Mouse (Mus musculus) forebrain, postnatal 0 days (tissue): ENCODE measurements at regions not wholly inside any gene's neighbourhood (a gene's known extent, or its start where the extent isn't known, plus 50 kb on each side); places are given as distances from the start of the nearest gene placed in this dataset.
A peak's percentile ranks its signal among the peaks of the same experiment; 100 is the strongest.

ENCODE experiments used
- ATAC-seq: fragments of 200-750 bp; cut with Nextera tagmentation; 2 replicates; pipeline ENCODE4 v1.8.0; 2017; ENCODE audit warnings: mild to moderate bottlenecking, moderate library complexity
- DNase-seq: peaks from one replicate; pipeline ENCODE4 v3.0.0-alpha.2; 2015
- H3K27ac ChIP-seq: fragments of 300-500 bp; sonication (generic); 2 replicates; pipeline ENCODE4 v1.5.1; 2014; ENCODE audit warnings: low read depth, mild to moderate bottlenecking, antibody characterized with exemption, low read length, moderate library complexity, mixed read lengths
- H3K27me3 ChIP-seq: fragments of 300-500 bp; sonication (generic); 2 replicates; pipeline ENCODE4 v1.6.1; 2014; ENCODE audit warnings: mild to moderate bottlenecking, low read length, mixed read lengths; ENCODE audit not compliant: insufficient read depth
- H3K36me3 ChIP-seq: fragments of 300-500 bp; sonication (generic); 2 replicates; pipeline ENCODE4 v1.6.1; 2014; ENCODE audit warnings: mild to moderate bottlenecking, moderate library complexity; ENCODE audit not compliant: insufficient read depth
- H3K4me1 ChIP-seq: fragments of 300-500 bp; sonication (generic); 2 replicates; pipeline ENCODE4 v1.6.1; 2014; ENCODE audit warnings: antibody characterized with exemption; ENCODE audit not compliant: insufficient read depth
- H3K4me2 ChIP-seq: fragments of 300-500 bp; sonication (generic); 2 replicates; pipeline ENCODE4 v1.6.1; 2014; ENCODE audit warnings: low read depth, mild to moderate bottlenecking, moderate library complexity
- H3K4me3 ChIP-seq: fragments of 300-500 bp; sonication (generic); 2 replicates; pipeline ENCODE4 v1.5.1; 2014; ENCODE audit warnings: low read depth, low read length, mixed read lengths
- H3K9ac ChIP-seq: fragments of 300-500 bp; sonication (generic); 2 replicates; pipeline ENCODE4 v1.6.1; 2014; ENCODE audit warnings: mild to moderate bottlenecking
- H3K9me3 ChIP-seq: fragments of 300-500 bp; sonication (generic); 2 replicates; pipeline ENCODE4 v1.6.1; 2016; ENCODE audit warnings: low read length
- CTCF ChIP-seq: sonication (generic); IDR thresholded peaks from 2 replicates; pipeline ENCODE4 v1.5.1; 2016; ENCODE audit warnings: antibody characterized with exemption, control low read depth, low read depth
- WGBS: fragments of 180-500 bp; shearing (Covaris S2); extraction: QIAGEN DNeasy Blood & Tissue Kit; methylation state at CpG from one replicate; pipeline ENCODE4 v1.1.7; 2014; 5-methylcytosine and 5-hydroxymethylcytosine counted together

GRCm38 (mm10) chr5:4664488-4664887, 93.3 kb downstream of the Fzd1 start:
- no peak for DNase-seq
- Histone ChIP-seq H3K4me1 (peaks cover 3% of the 10 kb centered on the region; the same call in 1 of the 2 replicates), H3K4me2 (no peak overlapping the region), H3K27me3 (no peaks in the 10 kb centered on the region), H3K9ac (no peak overlapping the region), H3K9me3 (no peaks in the 10 kb centered on the region), H3K4me3 (no peak overlapping the region), H3K27ac (no peak overlapping the region), H3K36me3 (no peaks in the 10 kb centered on the region)
- WGBS: 66% methylated on average over 10 of the region's 10 CpGs
- no peak for ATAC-seq
- no peak for TF ChIP-seq CTCF

- Histone ChIP-seq H3K36me3 (no peaks in the 10 kb centered on the region), H3K27ac (no peak overlapping the region), H3K4me3 (no peak overlapping the region), H3K27me3 (no peaks in the 10 kb centered on the region), H3K9me3 (no peaks in the 10 kb centered on the region), H3K9ac (no peak overlapping the region), H3K4me2 (peak overlapping the region; percentile 22), H3K4me1 (peaks cover 3% of the 10 kb centered on the region; the same call in 1 of the 2 replicates)
- DNase-seq (no peak), ATAC-seq (no peak)
- TF ChIP-seq CTCF: no peak
- WGBS: 56% methylated on average over 6 of the region's 6 CpGs
Observed at GRCm38 (mm10) chr5:4662198-4662585, 95.6 kb downstream of the Fzd1 start.

- Histone ChIP-seq H3K9ac (no peak overlapping the region), H3K4me2 (no peak overlapping the region), H3K36me3 (no peaks in the 10 kb centered on the region), H3K4me1 (peaks cover 3% of the 10 kb centered on the region; the same call in 1 of the 2 replicates), H3K27ac (no peak overlapping the region), H3K9me3 (no peaks in the 10 kb centered on the region), H3K4me3 (no peak overlapping the region), H3K27me3 (no peaks in the 10 kb centered on the region)
- DNase-seq: no peak
- no peak for ATAC-seq
- WGBS: 37% methylated on average over 12 of the region's 12 CpGs
- TF ChIP-seq CTCF: no peak
Observed at GRCm38 (mm10) chr5:4661420-4662197, 96.2 kb downstream of the Fzd1 start.

- DNase-seq (no peak), ATAC-seq (no peak)
- H3K4me1 ChIP-seq: peaks cover 3% of the 10 kb centered on the region; the same call in 1 of the 2 replicates
- 19% methylated on average over 1 of the region's 1 CpGs for WGBS
- H3K27me3 ChIP-seq: no peaks in the 10 kb centered on the region
- no peak overlapping the region for H3K4me2 ChIP-seq
- no peaks in the 10 kb centered on the region for H3K36me3 ChIP-seq
- no peak overlapping the region for H3K4me3 ChIP-seq
- no peaks in the 10 kb centered on the region for H3K9me3 ChIP-seq
- H3K9ac ChIP-seq: no peak overlapping the region
- H3K27ac ChIP-seq: no peak overlapping the region
- TF ChIP-seq CTCF: no peak
Observed at GRCm38 (mm10) chr5:4657982-4658381, 99.9 kb downstream of the Fzd1 start.

- no peak for ATAC-seq
- TF ChIP-seq CTCF: no peak
- no peak overlapping the region for H3K4me3 ChIP-seq
- H3K4me2 ChIP-seq: no peak overlapping the region
- no peak for DNase-seq
- no peaks in the 10 kb centered on the region for H3K27me3 ChIP-seq
- no peaks in the 10 kb centered on the region for H3K4me1 ChIP-seq
- H3K9ac ChIP-seq: no peak overlapping the region
- H3K9me3 ChIP-seq: no peaks in the 10 kb centered on the region
- no peaks in the 10 kb centered on the region for H3K36me3 ChIP-seq
- no peak overlapping the region for H3K27ac ChIP-seq
Observed at GRCm38 (mm10) chr5:4654186-4654585, 103.6 kb downstream of the Fzd1 start.

- TF ChIP-seq CTCF: no peak
- 32% methylated on average over 6 of the region's 6 CpGs for WGBS
- no peak for ATAC-seq
Observed at GRCm38 (mm10) chr5:4651167-4651955, 106.5 kb downstream of the Fzd1 start.

GRCm38 (mm10) chr5:4650709-4651108, 107.1 kb downstream of the Fzd1 start:
- 46% methylated on average over 3 of the region's 3 CpGs for WGBS
- ATAC-seq (no peak), DNase-seq (no peak)
- Histone ChIP-seq H3K4me1 (no peaks in the 10 kb centered on the region), H3K27ac (no peak overlapping the region), H3K9ac (no peak overlapping the region), H3K9me3 (no peaks in the 10 kb centered on the region), H3K4me3 (no peak overlapping the region), H3K27me3 (no peaks in the 10 kb centered on the region), H3K36me3 (no peaks in the 10 kb centered on the region), H3K4me2 (no peak overlapping the region)
- no peak for TF ChIP-seq CTCF

More at GRCm38 (mm10) chr5:4651167-4651955, 106.5 kb downstream of the Fzd1 start:
- Histone ChIP-seq H3K4me2 (no peak overlapping the region), H3K9me3 (no peaks in the 10 kb centered on the region), H3K4me1 (no peaks in the 10 kb centered on the region), H3K36me3 (no peaks in the 10 kb centered on the region), H3K9ac (no peak overlapping the region), H3K4me3 (no peak overlapping the region), H3K27me3 (no peaks in the 10 kb centered on the region), H3K27ac (no peak overlapping the region)
- DNase-seq: no peak
